Mouse (Mus musculus) neural tube, embryonic 12.5 days (tissue): ENCODE measurements around the gene Il3ra. TPM values are rescaled to one million over a fixed set of nuclear protein-coding genes. Genes with fewer than 3 reads are reported as not detected.

Experiments used
- polyA plus RNA-seq: library from polyadenylated mRNA; unstranded; fragments of >200 nt; fragmentation: Nextera tagmentation; extraction: Ambion mirVana; gene quantifications from 2 replicates; pipeline ENCODE4 v1.2.1, GENCODE M21; 2016

Gene Il3ra
- polyA plus RNA-seq, 1 experiment from 2014 or later = 4.1 TPM

Other genes with a start within 250 kb of the Il3ra start
- 283 and 288 TPM in 2 replicates for gene Psmd6, start 225.3 kb upstream of the Il3ra start, polyA plus RNA-seq
- gene Olfr720, start 159.4 kb upstream of the Il3ra start, polyA plus RNA-seq = not detected in 2 replicates
- gene Olfr31, start 23.4 kb upstream of the Il3ra start, polyA plus RNA-seq = not detected in 2 replicates
- gene Olfr721-ps1, start 55.0 kb downstream of the Il3ra start, polyA plus RNA-seq = not detected in 2 replicates